Mouse (Mus musculus) forebrain, postnatal 0 days (tissue): Measurements from ENCODE around the gene Cadps2. TPM values are rescaled to one million over a fixed set of nuclear protein-coding genes. Genes with fewer than 3 reads are reported as not detected.

Source experiments
- ATAC-seq: fragments of 200-750 bp; cut with Nextera tagmentation; 2 replicates; pipeline ENCODE4 v1.8.0; 2017; ENCODE audit warnings: mild to moderate bottlenecking, moderate library complexity
- DNase-seq: peaks from one replicate; pipeline ENCODE4 v3.0.0-alpha.2; 2015
- H3K27ac ChIP-seq: fragments of 300-500 bp; sonication (generic); 2 replicates; pipeline ENCODE4 v1.5.1; 2014; ENCODE audit warnings: low read depth, mild to moderate bottlenecking, antibody characterized with exemption, low read length, moderate library complexity, mixed read lengths
- H3K27me3 ChIP-seq: fragments of 300-500 bp; sonication (generic); 2 replicates; pipeline ENCODE4 v1.6.1; 2014; ENCODE audit warnings: mild to moderate bottlenecking, low read length, mixed read lengths; ENCODE audit not compliant: insufficient read depth
- H3K36me3 ChIP-seq: fragments of 300-500 bp; sonication (generic); 2 replicates; pipeline ENCODE4 v1.6.1; 2014; ENCODE audit warnings: mild to moderate bottlenecking, moderate library complexity; ENCODE audit not compliant: insufficient read depth
- H3K4me1 ChIP-seq: fragments of 300-500 bp; sonication (generic); 2 replicates; pipeline ENCODE4 v1.6.1; 2014; ENCODE audit warnings: antibody characterized with exemption; ENCODE audit not compliant: insufficient read depth
- H3K4me2 ChIP-seq: fragments of 300-500 bp; sonication (generic); 2 replicates; pipeline ENCODE4 v1.6.1; 2014; ENCODE audit warnings: low read depth, mild to moderate bottlenecking, moderate library complexity
- H3K4me3 ChIP-seq: fragments of 300-500 bp; sonication (generic); 2 replicates; pipeline ENCODE4 v1.5.1; 2014; ENCODE audit warnings: low read depth, low read length, mixed read lengths
- H3K9ac ChIP-seq: fragments of 300-500 bp; sonication (generic); 2 replicates; pipeline ENCODE4 v1.6.1; 2014; ENCODE audit warnings: mild to moderate bottlenecking
- H3K9me3 ChIP-seq: fragments of 300-500 bp; sonication (generic); 2 replicates; pipeline ENCODE4 v1.6.1; 2016; ENCODE audit warnings: low read length
- CTCF ChIP-seq: sonication (generic); IDR thresholded peaks from 2 replicates; pipeline ENCODE4 v1.5.1; 2016; ENCODE audit warnings: antibody characterized with exemption, control low read depth, low read depth
- WGBS: fragments of 180-500 bp; shearing (Covaris S2); extraction: QIAGEN DNeasy Blood & Tissue Kit; methylation state at CpG from one replicate; pipeline ENCODE4 v1.1.7; 2014; 5-methylcytosine and 5-hydroxymethylcytosine counted together
- polyA plus RNA-seq: library from polyadenylated mRNA; unstranded; fragments of >200 nt; fragmentation: Nextera tagmentation; extraction: Ambion mirVana; gene quantifications from 2 replicates; pipeline ENCODE4 v1.2.1, GENCODE M21; 2015
- total RNA-seq: library from RNA; depleted of rRNA; stranded (reverse); fragments of >200 nt; gene quantifications from 2 replicates; pipeline ENCODE4 v1.2.3, GENCODE M21; 2014

Gene Cadps2
- total and polyA plus RNA-seq, 2 experiments from 2014 or later = 7.0 to 24.8 TPM

DNA sequence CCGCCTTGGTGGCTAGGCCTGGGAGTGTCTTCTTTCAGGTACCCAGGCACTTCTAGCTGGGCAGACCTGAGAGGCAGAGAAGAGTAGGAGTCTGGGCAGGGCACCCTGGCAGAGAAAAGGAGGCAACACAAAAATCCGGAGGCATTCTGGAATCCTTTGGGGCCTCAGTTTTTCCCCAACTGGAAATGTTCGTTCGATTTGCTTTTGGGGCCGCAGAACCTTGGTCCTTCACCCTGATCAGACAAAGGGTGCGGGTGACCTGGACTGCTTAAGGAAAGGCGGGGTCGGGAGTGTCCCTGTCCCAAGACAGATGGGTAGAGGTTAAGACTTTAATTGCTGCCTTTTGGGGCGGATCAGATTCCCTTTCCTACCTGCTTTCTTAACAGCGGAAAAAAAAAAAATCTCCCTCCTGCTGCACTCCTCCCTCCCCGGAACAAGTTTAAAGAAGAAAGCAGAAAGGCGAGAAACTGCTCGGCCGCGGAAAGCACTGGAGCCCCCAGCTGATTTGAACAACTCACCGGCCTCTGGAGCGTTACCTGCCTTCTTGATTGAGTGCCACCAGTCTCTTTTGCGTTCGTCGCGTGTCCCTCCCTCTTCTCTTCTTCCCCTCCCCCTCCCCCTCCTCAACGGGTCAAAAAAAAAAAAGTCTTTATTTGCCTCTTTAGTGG, 588.8 kb downstream of the Cadps2 start:
- Histone ChIP-seq H3K4me1 (no peaks in the 10 kb centered on the region), H3K9ac (no peak overlapping the region), H3K4me3 (no peak overlapping the region), H3K27me3 (peaks cover 78% of the 10 kb centered on the region), H3K4me2 (no peak overlapping the region), H3K36me3 (no peaks in the 10 kb centered on the region), H3K9me3 (no peaks in the 10 kb centered on the region), H3K27ac (no peak overlapping the region)
- WGBS = 3% methylated on average over 22 of the region's 22 CpGs
- ATAC-seq = no peak
- peak; percentile 35 for DNase-seq
- TF ChIP-seq CTCF = no peak

DNA sequence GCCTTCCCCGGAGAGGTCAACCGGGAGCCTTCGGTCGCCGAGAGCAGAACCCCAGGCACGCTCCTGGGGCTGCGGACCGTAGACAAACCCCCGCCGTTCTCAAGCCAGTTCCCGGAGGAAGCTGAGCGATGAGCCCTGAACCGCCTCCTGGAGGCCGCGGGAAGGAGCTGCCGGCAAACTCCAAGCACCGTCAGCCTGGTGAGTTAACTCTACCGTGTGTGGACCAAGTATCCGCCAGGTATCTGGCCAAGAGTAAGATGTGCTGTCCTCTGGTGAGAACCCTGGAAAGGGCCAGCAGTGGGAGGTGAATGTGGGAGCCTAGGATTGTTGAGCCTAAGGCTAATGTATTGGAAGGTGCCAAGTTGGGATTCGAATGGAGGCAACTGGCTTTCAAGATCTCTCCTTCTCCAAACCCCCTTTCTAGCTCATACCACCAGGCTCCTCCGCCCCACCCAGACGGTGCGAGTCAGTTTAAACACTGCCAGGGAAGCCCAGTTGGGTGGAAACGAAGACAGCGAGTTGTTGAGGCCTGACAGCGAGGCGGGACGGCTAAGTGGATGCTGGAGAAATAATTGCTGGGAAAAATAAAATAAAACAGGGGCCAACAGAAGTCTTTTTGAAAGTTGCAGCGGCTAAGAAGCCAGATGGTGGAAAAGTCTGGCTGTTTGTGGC, 589.5 kb downstream of the Cadps2 start:
- Histone ChIP-seq H3K27ac (no peak overlapping the region), H3K9me3 (no peaks in the 10 kb centered on the region), H3K4me2 (peak overlapping the region; percentile 57), H3K36me3 (no peaks in the 10 kb centered on the region), H3K9ac (no peak overlapping the region), H3K27me3 (peaks cover 78% of the 10 kb centered on the region), H3K4me1 (no peaks in the 10 kb centered on the region), H3K4me3 (peak overlapping the region; percentile 38)
- peak; percentile 72 for DNase-seq
- peak; percentile 66 for ATAC-seq
- WGBS = under 1% methylated on average over 29 of the region's 29 CpGs
- peak; percentile 59 for TF ChIP-seq CTCF

DNA sequence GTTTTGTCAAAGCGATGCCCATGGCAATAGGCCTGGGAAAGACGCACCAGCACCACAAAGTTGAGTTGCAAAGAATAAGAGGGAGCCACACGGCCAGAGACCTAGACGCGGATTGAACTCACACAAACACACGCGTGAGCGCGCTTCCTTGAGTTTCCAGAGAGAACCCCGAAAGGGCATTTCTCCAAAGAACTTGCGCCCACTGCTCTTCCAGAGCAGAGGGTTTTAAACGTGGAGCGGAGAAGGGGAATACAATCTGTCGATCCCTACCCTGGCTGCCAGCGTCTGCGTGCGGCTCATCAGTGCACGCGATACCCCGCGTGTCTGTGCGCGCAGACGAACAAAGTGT, 590.2 kb downstream of the Cadps2 start:
- WGBS = under 1% methylated on average over 24 of the region's 24 CpGs
- ATAC-seq = peak; percentile 52; the same call in 1 of the 2 replicates

DNA sequence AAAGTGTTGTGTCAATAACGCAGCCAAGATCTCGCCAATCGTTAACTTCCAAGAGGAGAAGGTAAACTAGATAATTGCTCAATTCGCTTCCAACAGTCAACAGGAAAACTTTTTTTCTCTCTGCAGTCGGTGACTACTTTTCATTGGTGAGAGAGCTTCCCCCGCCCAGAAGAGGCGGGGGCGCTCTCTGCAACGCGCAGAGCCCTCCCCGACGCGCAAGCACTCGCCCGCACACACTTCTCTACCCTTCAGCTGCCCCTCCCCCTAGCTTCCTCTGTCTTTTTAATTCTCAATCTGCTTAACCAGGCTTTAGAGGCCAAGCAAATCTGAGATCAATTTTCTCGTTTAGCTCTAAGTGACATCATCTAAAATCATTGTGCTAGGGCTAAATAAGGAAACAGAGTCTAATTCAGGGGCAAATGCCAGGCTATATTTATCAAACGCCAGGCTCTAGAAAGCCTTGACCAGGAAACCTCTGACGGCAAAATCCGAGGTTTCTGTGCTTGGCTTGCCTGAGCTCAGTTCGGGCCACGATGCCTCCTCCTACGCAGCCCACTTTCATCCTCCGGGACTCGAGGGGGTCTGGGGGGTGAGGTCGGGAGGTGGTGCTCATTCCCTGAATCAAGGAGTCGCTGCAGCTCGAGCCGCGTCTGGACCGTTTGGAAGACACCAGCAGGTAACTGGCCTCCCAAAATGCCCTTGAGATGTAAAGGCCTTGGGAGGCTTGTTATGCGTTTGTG, 590.7 kb downstream of the Cadps2 start, which contains the start of gene Fezf1:
Gene Fezf1, minus strand, starts transcription at position 50 of the 740 bp plus-strand sequence.
- peak; percentile 50 for DNase-seq
- peaks cover 82% of the 10 kb centered on the region for H3K27me3 ChIP-seq

More for the DNA sequence above, 590.2 kb downstream of the Cadps2 start:
- Histone ChIP-seq H3K9ac (no peak overlapping the region), H3K27me3 (peaks cover 78% of the 10 kb centered on the region), H3K36me3 (no peaks in the 10 kb centered on the region), H3K4me2 (peak overlapping the region; percentile 57), H3K9me3 (no peaks in the 10 kb centered on the region), H3K4me1 (no peaks in the 10 kb centered on the region), H3K4me3 (peak overlapping the region; percentile 38), H3K27ac (no peak overlapping the region)
- DNase-seq = no peak
- no peak for TF ChIP-seq CTCF

DNA sequence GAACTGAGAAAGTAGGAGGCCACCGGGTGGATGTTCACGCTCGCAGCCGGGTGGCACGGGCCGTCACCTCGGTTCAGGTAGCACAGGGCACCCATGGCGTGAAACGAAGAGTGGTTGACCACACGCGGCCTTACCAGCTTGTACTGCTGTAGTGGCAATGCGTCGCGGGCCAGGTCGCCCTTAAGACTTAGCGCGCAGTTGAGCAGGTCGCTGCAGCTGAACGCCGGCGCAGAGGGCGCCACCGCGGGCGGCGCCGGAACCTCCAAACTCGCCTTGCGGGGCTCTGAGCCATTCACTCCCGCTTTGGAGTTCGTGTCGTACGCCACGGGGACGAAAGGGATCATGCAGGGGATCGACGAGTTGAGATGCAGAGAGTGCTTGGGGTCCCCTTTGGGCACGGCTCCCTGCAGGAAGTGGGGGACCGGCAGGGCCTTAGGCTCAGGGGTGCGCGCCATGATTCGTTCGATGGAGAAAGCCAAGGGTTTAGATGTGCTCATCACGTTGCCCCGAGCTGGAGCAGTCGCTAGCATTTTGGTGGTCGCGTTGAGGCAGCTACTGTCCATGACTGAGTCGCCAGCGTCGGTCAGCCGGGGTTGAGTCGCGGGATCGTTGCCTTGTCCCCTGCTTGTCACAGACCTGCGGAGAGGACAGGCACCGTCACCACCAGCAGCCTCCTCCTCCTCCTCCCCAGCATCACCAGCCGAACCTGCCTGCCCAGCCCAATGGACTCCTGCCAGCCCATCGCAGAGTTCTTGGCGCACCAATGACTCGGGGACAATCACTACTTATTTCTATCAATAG, 591.5 kb downstream of the Cadps2 start:
- H3K4me2 ChIP-seq = 0 out of 2 replicates have a peak overlapping the region, but pooled peaks have one; percentile 3
- no peak for ATAC-seq

More for the DNA sequence above, 590.7 kb downstream of the Cadps2 start, which contains the start of gene Fezf1:
- Histone ChIP-seq H3K36me3 (no peaks in the 10 kb centered on the region), H3K9ac (no peak within 1 kb of the TSS), H3K4me1 (no peaks in the 10 kb centered on the region), H3K27ac (no peak within 1 kb of the TSS), H3K4me2 (peak within 1 kb of the TSS; percentile 57), H3K9me3 (no peaks in the 10 kb centered on the region), H3K4me3 (peak within 1 kb of the TSS; percentile 38)
- no peak for TF ChIP-seq CTCF
- 1% methylated on average over 31 of the region's 31 CpGs for WGBS
- ATAC-seq = no peak

DNA sequence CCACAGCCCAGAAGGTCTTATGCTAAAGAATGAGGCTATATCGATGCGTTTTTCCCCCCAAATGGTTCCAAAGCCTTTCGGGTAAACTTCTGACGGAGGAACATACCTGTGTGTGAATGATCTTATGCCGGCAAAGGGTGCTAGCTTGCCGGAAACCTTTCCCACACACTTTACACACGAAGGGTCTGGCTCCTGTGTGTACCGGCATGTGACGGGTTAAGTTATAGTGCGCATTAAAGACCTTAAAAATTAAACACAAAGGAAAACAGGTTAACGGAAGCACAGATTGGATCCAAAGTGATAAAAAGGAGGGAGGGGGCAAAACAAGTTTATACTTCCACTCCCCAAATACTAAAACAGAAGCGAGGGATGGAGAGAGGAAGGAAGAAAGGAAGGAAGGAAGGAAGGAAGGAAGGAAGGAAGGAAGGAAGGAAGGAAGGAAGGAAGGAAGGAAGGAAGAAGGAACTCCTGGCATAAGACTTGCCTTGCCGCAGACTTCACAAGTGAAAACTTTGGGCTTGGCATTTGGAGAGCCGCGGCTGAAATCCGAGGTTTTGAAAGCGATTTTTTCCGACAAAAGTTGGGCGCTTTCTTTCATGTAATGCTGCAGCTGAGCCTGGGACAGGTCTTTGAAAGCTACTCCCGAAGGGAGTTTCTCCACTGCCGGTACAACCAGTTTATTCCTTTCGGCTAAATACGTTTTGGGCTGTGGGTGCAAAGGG, 592.3 kb downstream of the Cadps2 start:
- peak; percentile 45 for DNase-seq

More for the DNA sequence above, 591.5 kb downstream of the Cadps2 start:
- Histone ChIP-seq H3K36me3 (no peaks in the 10 kb centered on the region), H3K9ac (no peak overlapping the region), H3K27me3 (peaks cover 81% of the 10 kb centered on the region), H3K27ac (no peak overlapping the region), H3K9me3 (no peaks in the 10 kb centered on the region), H3K4me3 (peak overlapping the region; percentile 11), H3K4me1 (no peaks in the 10 kb centered on the region)
- peak; percentile 36 for DNase-seq
- TF ChIP-seq CTCF = no peak
- 2% methylated on average over 61 of the region's 61 CpGs for WGBS

More for the DNA sequence above, 592.3 kb downstream of the Cadps2 start:
- H3K4me2 ChIP-seq = no peak overlapping the region
- ATAC-seq = no peak
- H3K9me3 ChIP-seq = no peaks in the 10 kb centered on the region
- 3% methylated on average over 23 of the region's 23 CpGs for WGBS
- no peaks in the 10 kb centered on the region for H3K4me1 ChIP-seq
- no peak overlapping the region for H3K27ac ChIP-seq
- no peak for TF ChIP-seq CTCF
- peak overlapping the region; percentile 11; the same call in 1 of the 2 replicates for H3K4me3 ChIP-seq
- H3K36me3 ChIP-seq = no peaks in the 10 kb centered on the region
- H3K27me3 ChIP-seq = peaks cover 83% of the 10 kb centered on the region
- H3K9ac ChIP-seq = no peak overlapping the region
